Mouse (Mus musculus) brain, embryonic 14.5 days (tissue): ENCODE measurements at regions not wholly inside any gene's neighbourhood (a gene's known extent, or its start where the extent isn't known, plus 50 kb on each side); places are given as distances from the start of the nearest gene placed in this dataset.

Experiments
- CTCF ChIP-seq: fragments of 200-500 bp; IDR thresholded peaks from 2 replicates; pipeline ENCODE4 v1.5.1; 2012; ENCODE audit warnings: inconsistent platforms, mild to moderate bottlenecking, moderate library complexity, borderline replicate concordance; ENCODE audit not compliant: insufficient read depth, insufficient read length; ENCODE audit errors: extremely low read depth
- POLR2A ChIP-seq: fragments of 200-500 bp; IDR thresholded peaks from 2 replicates; pipeline ENCODE4 v1.6.1; 2012; ENCODE audit warnings: mild to moderate bottlenecking, inconsistent platforms, borderline replicate concordance; ENCODE audit not compliant: poor library complexity, insufficient read depth, insufficient read length, severe bottlenecking; ENCODE audit errors: extremely low read depth

- TF ChIP-seq POLR2A (no peak), CTCF (no peak)
Measured at GRCm38 (mm10) chr10:26152586-26152985, 73.7 kb upstream of the Tmem200a start.
